Mouse (Mus musculus) ES-E14 (cell line): ENCODE measurements around the gene Ptpn13. TPM values are rescaled to one million over a fixed set of nuclear protein-coding genes. Genes with fewer than 3 reads are reported as not detected.

ENCODE experiments used
- DNase-seq: peaks from one replicate; pipeline ENCODE4 v3.0.0-alpha.2; 2013; ENCODE audit warnings: low read depth, low spot score
- H3K27ac ChIP-seq: 2 replicates; pipeline ENCODE4 v1.5.1; 2012; ENCODE audit warnings: low read depth, mild to moderate bottlenecking, low read length, moderate library complexity, mixed read lengths; ENCODE audit not compliant: poor library complexity, insufficient read depth, severe bottlenecking
- H3K36me3 ChIP-seq: 2 replicates; pipeline ENCODE4 v1.6.1; 2012; ENCODE audit warnings: mild to moderate bottlenecking, low read length, moderate library complexity, mixed read lengths; ENCODE audit not compliant: control insufficient read depth, poor library complexity, insufficient read depth, severe bottlenecking
- H3K4me1 ChIP-seq, 2 experiments: fragments of 150-350 bp in 1 of 2; sonication (generic) in 1 of 2; 2 replicates each; pipeline ENCODE4 v1.6.1; 2012; ENCODE audit warnings: low read length in 2 of 2, mild to moderate bottlenecking in 1 of 2, mixed read lengths in 1 of 2; ENCODE audit not compliant: control insufficient read depth in 2 of 2, insufficient read depth in 2 of 2, poor library complexity in 1 of 2
- H3K4me3 ChIP-seq, 2 experiments: fragments of 150-350 bp in 1 of 2; sonication (generic) in 1 of 2; 2 replicates each; pipeline ENCODE4 v1.5.1; 2012; ENCODE audit warnings: low read length in 2 of 2, low read depth in 1 of 2, mild to moderate bottlenecking in 1 of 2, mixed read lengths in 1 of 2; ENCODE audit not compliant: insufficient read depth in 1 of 2, poor library complexity in 1 of 2, severe bottlenecking in 1 of 2
- H3K9ac ChIP-seq: 2 replicates; pipeline ENCODE4 v1.6.1; 2012; ENCODE audit warnings: low read depth, mild to moderate bottlenecking, low read length, mixed read lengths; ENCODE audit not compliant: poor library complexity, insufficient read depth, severe bottlenecking
- H3K9me3 ChIP-seq: fragments of 150-350 bp; sonication (generic); 2 replicates; pipeline ENCODE4 v1.6.1; 2012; ENCODE audit warnings: low read depth, mild to moderate bottlenecking, low read length; ENCODE audit not compliant: control insufficient read depth, insufficient read depth
- CHD2 ChIP-seq: IDR thresholded peaks from 2 replicates; pipeline ENCODE4 v1.6.1; 2014; ENCODE audit warnings: mild to moderate bottlenecking, low read depth, low read length, inconsistent platforms
- HCFC1 ChIP-seq: IDR thresholded peaks from 2 replicates; pipeline ENCODE4 v1.6.1; 2012; ENCODE audit warnings: low read length, inconsistent platforms, borderline replicate concordance; ENCODE audit not compliant: insufficient read depth
- MAFK ChIP-seq: IDR thresholded peaks from 2 replicates; pipeline ENCODE4 v1.6.1; 2014; ENCODE audit warnings: mild to moderate bottlenecking, low read depth, low read length, inconsistent platforms; ENCODE audit not compliant: insufficient read depth
- ZC3H11A ChIP-seq: IDR thresholded peaks from 2 replicates; pipeline ENCODE4 v1.6.1; 2012; ENCODE audit warnings: low read depth, mild to moderate bottlenecking, inconsistent platforms, low read length, borderline replicate concordance
- ZNF384 ChIP-seq: IDR thresholded peaks from 2 replicates; pipeline ENCODE4 v1.6.1; 2012; ENCODE audit warnings: low read depth, low read length, inconsistent platforms
- in situ Hi-C, 2 experiments: fragments of 600-800 bp; cut with MboI; formaldehyde crosslinking; loops; one replicate each; pipeline ENCODE4 v1.15.1; 2025; ENCODE audit warnings: low sequenced_read_pairs in 2 of 2, inconsistent platforms in 1 of 2; ENCODE audit not compliant: unreplicated experiment in 2 of 2
- total RNA-seq: library from RNA; depleted of rRNA; stranded (reverse); fragments of 300-350 nt; gene quantifications from 2 replicates; pipeline ENCODE4 v1.2.3, GENCODE M21; 2012

The Ptpn13 gene
- total RNA-seq, 1 experiment: 12.6 TPM

- Histone ChIP-seq H3K4me1 (no peaks in the 10 kb centered on the region), H3K9me3 (no peaks in the 10 kb centered on the region), H3K27ac (no peak overlapping the region), H3K36me3 (peaks cover 2% of the 10 kb centered on the region), H3K4me3 (no peak overlapping the region), H3K9ac (no peak overlapping the region)
- in situ Hi-C loops: no loop called here
- no peak for TF ChIP-seq CHD2
- TF ChIP-seq MAFK: no peak
- no peak for TF ChIP-seq ZNF384
- TF ChIP-seq HCFC1: no peak
- TF ChIP-seq ZC3H11A: no peak
- DNase-seq: no peak
Observed at GRCm38 (mm10) chr5:103518797-103519468, 93.9 kb downstream of the Ptpn13 start.

DNA sequence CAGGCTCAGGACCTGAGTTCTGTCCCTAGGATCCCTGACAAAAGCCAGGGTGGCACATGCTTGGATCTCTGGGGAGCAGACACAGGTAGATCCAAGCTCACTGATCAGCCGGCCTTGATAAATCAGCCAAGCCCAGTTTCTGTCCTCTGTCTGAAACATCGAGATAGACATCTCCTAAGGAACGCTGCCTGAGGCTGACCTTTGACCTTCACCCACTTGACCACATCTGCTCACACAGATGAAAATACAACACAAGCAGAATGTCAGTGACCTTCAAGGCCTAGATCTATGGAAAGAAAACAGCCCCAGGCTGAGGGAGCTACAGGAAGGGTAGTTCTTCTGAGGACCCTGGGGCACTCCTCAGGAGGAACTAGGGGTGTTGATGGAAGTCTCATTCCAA, 97.4 kb downstream of the Ptpn13 start:
- Histone ChIP-seq H3K27ac (no peak overlapping the region), H3K36me3 (peaks cover 5% of the 10 kb centered on the region), H3K9ac (no peak overlapping the region), H3K4me3 (no peak overlapping the region), H3K9me3 (no peaks in the 10 kb centered on the region), H3K4me1 (no peaks in the 10 kb centered on the region)
- peak; percentile 9 for DNase-seq
- no peak for TF ChIP-seq ZNF384
- no peak for TF ChIP-seq MAFK
- no peak for TF ChIP-seq HCFC1
- no peak for TF ChIP-seq CHD2
- no peak for TF ChIP-seq ZC3H11A
- in situ Hi-C loops: no loop called here

- no peak for TF ChIP-seq ZC3H11A
- DNase-seq: no peak
- no peak overlapping the region for H3K9ac ChIP-seq
- H3K4me3 ChIP-seq: no peak overlapping the region
- no peaks in the 10 kb centered on the region for H3K9me3 ChIP-seq
- H3K36me3 ChIP-seq: peaks cover 10% of the 10 kb centered on the region
- no peaks in the 10 kb centered on the region for H3K4me1 ChIP-seq
- H3K27ac ChIP-seq: no peak overlapping the region
- in situ Hi-C loops: no loop called here
Observed at GRCm38 (mm10) chr5:103526668-103527436, 101.9 kb downstream of the Ptpn13 start.

DNA sequence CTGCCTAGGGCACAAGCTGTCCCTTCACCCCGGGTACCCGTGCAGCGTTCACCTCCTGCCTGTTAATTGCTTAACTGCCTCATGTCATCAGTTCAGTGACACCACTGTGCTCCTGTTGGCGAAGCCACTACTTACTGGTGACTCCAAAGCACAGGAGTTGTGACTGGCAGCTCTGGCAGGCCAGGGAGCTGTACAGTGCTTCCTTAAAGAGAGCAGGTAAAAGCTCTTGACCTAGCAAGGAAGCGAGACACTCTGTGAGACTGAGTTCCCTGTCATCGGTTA, 102.4 kb downstream of the Ptpn13 start:
- Histone ChIP-seq H3K4me1 (no peaks in the 10 kb centered on the region), H3K27ac (no peak overlapping the region), H3K9me3 (no peaks in the 10 kb centered on the region), H3K4me3 (no peak overlapping the region), H3K9ac (no peak overlapping the region), H3K36me3 (peaks cover 10% of the 10 kb centered on the region)
- no peak for DNase-seq
- in situ Hi-C loops: no loop called here
- no peak for TF ChIP-seq ZC3H11A
- no peak for TF ChIP-seq CHD2

DNA sequence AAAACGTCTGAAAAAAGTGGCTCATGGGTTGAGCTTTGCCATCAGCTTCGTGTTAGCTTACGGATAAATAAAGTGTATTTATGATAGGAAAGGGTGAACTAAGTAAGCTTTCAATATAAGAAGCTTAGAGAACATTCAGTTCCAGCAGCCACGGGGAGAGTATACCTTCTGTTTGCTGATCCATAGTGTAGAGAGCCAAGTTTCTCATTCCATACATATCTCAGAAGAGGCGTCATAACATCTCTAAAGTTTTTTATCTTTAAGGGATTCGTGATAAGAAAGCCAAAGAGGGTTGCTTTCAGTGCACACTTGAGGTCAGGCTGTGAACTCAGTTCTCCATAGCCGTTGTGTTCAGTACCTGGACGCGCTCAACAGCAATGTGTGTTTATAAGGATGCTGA, 105.2 kb downstream of the Ptpn13 start:
- H3K36me3 ChIP-seq: peaks cover 5% of the 10 kb centered on the region; the same call in 1 of the 2 replicates
- no peaks in the 10 kb centered on the region for H3K9me3 ChIP-seq

More for the DNA sequence above, 105.2 kb downstream of the Ptpn13 start:
- no peak overlapping the region for H3K9ac ChIP-seq
- TF ChIP-seq CHD2: no peak
- TF ChIP-seq HCFC1: no peak
- TF ChIP-seq ZNF384: no peak
- no peak for TF ChIP-seq ZC3H11A
- no peak for TF ChIP-seq MAFK
- no peaks in the 10 kb centered on the region for H3K4me1 ChIP-seq
- no peak for DNase-seq
- H3K4me3 ChIP-seq: no peak overlapping the region
- H3K27ac ChIP-seq: no peak overlapping the region
- in situ Hi-C loops: no loop called here
